Mouse (Mus musculus) thymus, postnatal 36 days (tissue): ENCODE data around the gene Sec14l1.

ENCODE experiments used
- DNase-seq, 2 experiments: peaks; one replicate each; pipeline ENCODE4 v3.0.0; 2022; ENCODE audit warnings: mixed read lengths in 2 of 2

Gene Sec14l1

GRCm38 (mm10) chr11:117194475-117194937 is 79.5 kb downstream of the Sec14l1 start:
- DNase-seq: no peak

- peak in 1 of 2 experiments; percentile 1 for DNase-seq
These were observed 80.6 kb downstream of the Sec14l1 start for GRCm38 (mm10) chr11:117195616-117196015.

- no peak for DNase-seq
These were observed 81.7 kb downstream of the Sec14l1 start for GRCm38 (mm10) chr11:117196681-117197080.

GRCm38 (mm10) chr11:117198122-117198521 is 83.2 kb downstream of the Sec14l1 start:
- no peak for DNase-seq

- peak; percentile 61 to 76 for DNase-seq
These were observed 84.6 kb downstream of the Sec14l1 start, which contains the start of gene Sept9 for GRCm38 (mm10) chr11:117199282-117200175. TSS of gene Sept9 (plus strand) at chr11:117199661.

GRCm38 (mm10) chr11:117201846-117202245 is 86.9 kb downstream of the Sec14l1 start:
- DNase-seq: no peak

- DNase-seq: no peak
These were observed 89.6 kb downstream of the Sec14l1 start for GRCm38 (mm10) chr11:117204606-117205005.

- DNase-seq: no peak
These were observed 90.1 kb downstream of the Sec14l1 start for GRCm38 (mm10) chr11:117205042-117205441.

- DNase-seq: no peak
These were observed 90.5 kb downstream of the Sec14l1 start for GRCm38 (mm10) chr11:117205447-117205846.

GRCm38 (mm10) chr11:117207436-117207835 is 92.5 kb downstream of the Sec14l1 start:
- DNase-seq: no peak

- no peak for DNase-seq
These were observed 93.2 kb downstream of the Sec14l1 start for GRCm38 (mm10) chr11:117208151-117208673.
